Mouse (Mus musculus) c-Kit-negative CD71-positive TER-119-positive erythroid progenitor cells, embryonic 14.5 days (primary cell): ENCODE measurements around the gene Omd.

Experiments
- DNase-seq: peaks from one replicate; pipeline ENCODE4 v3.0.0-alpha.2; 2013; ENCODE audit warnings: low read depth, low spot score

The Omd gene

DNA sequence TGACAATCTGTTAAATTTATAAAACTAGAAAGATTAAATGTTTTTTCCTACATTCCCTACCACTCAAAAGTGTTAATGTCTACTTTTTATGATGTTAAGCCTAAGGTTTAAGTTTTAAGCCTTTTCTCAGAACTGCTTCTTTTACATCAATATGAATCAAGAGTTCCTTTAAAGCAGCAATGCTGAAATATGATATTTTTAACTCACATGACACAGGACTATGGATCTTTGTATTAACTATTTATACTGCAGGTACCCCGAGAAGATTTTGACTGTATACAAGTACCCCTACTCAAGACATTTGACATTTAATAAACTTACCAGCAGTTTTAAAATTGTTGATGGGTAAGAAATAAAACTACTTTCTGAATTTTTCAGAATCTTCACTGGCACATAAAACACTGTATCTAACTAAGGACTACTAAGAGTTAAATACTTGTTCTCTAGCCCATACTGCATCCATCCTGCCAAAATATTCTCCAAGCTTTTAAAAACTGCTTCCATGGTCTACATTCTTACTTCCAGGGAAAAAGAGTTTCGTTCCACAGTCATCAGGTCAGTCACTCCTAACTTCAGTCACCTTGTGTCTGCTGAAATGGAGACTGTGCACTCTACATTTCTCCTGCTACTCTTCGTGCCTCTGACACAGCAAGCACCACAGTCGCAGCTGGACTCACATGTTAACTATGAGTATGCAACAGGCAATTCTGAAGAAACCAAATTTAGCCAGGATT lies 26.5 kb downstream of the Omd start:
- DNase-seq = no peak

DNA sequence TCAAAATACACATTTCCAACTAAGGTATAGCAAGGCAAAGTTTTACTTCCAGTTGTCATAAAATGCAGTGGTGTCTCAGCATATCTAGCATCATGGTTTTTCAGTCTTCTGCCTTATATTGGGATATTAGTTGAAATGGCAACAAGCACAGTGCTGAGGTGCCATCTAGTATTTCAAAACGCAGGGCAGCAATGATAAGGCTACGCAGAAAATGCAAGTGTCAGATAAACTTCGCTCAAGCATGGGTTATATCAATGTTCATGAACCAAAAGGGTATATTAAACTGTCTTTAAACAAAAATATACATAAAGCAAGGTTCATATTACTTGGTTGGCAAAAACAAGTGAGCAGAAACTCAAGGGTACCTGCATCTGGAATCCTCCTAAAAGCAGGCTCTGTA lies 34.8 kb downstream of the Omd start:
- no peak for DNase-seq

DNA sequence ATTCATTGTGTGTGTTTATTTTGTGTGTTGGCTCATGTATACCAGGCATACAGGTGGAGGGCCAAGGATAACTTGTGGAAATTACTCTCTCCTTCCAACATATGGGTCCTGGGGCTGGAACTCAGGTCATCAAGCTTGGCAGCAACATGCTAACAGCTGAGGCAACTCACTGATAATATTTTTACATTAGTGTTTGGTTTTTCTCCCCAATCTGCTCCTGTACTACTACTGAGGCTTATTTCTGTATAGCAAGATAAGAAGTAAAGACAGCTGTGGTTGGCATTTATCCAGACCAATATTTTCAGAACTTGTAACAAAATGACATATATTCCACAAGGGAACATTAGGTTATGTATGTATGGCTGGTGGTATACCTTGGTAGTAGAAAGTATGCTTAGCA lies 36.1 kb downstream of the Omd start:
- no peak for DNase-seq

DNA sequence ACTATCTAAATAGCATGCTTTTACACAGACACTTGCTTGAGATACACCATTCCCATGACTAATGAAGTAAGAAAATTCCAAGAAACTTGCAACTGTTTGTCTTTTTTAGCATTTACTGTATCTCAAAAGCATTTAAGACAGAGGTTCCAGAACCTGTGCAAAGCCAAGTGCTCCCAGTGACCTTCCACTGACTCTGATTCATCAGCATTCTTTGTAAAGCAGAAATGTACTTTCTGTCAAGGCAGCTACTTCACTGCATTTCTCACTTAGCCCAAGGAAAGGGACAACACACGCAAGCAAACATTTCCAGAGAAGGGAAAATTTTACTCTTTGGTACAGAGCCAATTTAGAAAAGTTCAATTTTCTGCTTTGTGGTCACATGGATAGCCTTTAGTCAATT lies 41.0 kb downstream of the Omd start:
- DNase-seq = no peak

DNA sequence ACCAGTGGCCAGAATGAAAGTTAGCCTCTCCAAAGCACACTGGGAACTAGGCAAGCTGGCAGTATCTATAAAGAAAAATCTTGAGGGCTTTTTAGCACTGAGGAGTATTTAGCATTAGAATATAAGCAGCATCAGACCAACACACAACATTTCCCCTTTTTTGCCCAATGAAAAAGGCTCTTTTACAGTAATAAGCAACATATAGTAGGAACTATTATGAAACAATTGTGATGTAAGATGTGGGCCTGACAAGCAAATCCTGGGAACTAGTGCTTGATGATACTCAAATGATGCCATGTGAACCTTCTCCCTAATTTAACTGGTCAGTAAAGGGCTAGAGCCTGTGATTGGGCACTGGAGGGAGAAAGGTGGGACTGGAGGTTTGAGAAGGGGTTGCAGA lies 45.9 kb downstream of the Omd start:
- no peak for DNase-seq

DNA sequence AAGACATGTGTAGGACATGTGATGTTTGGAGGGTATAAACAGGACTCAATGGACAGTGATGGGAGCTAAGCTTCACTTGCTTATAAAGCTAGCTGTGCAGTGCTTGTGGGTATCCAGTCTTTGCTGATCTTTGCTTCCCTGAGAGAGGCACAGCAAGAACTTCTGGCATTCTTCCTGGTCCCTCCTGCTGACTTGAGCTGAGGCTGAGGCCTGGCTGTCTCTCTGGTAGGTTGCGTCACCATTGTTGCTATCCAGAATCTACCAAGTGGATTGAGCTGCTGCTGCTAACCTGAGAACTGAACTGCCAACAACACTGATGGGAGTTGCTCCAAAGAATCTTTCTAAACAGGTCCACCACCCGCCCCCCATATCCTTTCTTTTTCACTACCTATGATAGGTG lies 46.8 kb downstream of the Omd start:
- no peak for DNase-seq

DNA sequence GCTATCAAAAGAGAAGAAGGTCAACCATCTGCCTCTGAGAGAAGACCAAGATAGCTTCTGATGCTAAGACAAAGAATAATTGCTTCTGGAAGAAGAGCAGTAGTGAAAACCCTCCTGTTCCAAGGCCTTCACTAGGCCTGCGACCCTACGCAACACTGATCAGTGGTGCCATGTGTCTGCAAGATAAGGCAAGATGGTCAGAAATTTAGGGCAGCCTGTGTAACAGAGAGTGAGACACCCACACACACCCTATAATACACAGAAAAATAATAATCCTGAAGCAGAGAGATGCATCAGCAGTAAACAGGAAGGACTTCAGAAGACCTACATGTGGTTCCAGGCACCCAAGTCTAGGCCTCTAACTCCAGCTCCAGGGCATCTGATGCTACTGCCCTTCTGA lies 57.7 kb downstream of the Omd start:
- no peak for DNase-seq
